Mouse (Mus musculus) liver, embryonic 12.5 days (tissue): ENCODE measurements at regions not wholly inside any gene's neighbourhood (a gene's known extent, or its start where the extent isn't known, plus 50 kb on each side); places are given as distances from the start of the nearest gene placed in this dataset.

Source experiments
- ATAC-seq: fragments of 200-750 bp; cut with Nextera tagmentation; 2 replicates; pipeline ENCODE4 v1.8.0; 2017; ENCODE audit warnings: moderate number of reproducible peaks, mild to moderate bottlenecking, moderate library complexity
- H3K27ac ChIP-seq: fragments of 300-500 bp; sonication (generic); 2 replicates; pipeline ENCODE4 v1.5.1; 2016; ENCODE audit warnings: mild to moderate bottlenecking
- H3K27me3 ChIP-seq: fragments of 300-500 bp; sonication (generic); replicated peaks from 2 replicates; pipeline ENCODE4 v1.6.1; 2016; ENCODE audit warnings: mild to moderate bottlenecking, moderate library complexity
- H3K36me3 ChIP-seq: fragments of 300-500 bp; sonication (generic); 2 replicates; pipeline ENCODE4 v1.6.1; 2016; ENCODE audit warnings: mild to moderate bottlenecking, moderate library complexity
- H3K4me1 ChIP-seq: fragments of 300-500 bp; sonication (generic); 2 replicates; pipeline ENCODE4 v1.6.1; 2016
- H3K4me2 ChIP-seq: fragments of 300-500 bp; sonication (generic); 2 replicates; pipeline ENCODE4 v1.6.1; 2016; ENCODE audit warnings: mild to moderate bottlenecking, moderate library complexity
- H3K4me3 ChIP-seq: fragments of 300-500 bp; sonication (generic); 2 replicates; pipeline ENCODE4 v1.5.1; 2016; ENCODE audit warnings: mild to moderate bottlenecking, moderate library complexity
- H3K9ac ChIP-seq: fragments of 300-500 bp; sonication (generic); 2 replicates; pipeline ENCODE4 v1.6.1; 2016; ENCODE audit warnings: mild to moderate bottlenecking, moderate library complexity
- H3K9me3 ChIP-seq: fragments of 300-500 bp; sonication (generic); replicated peaks from 2 replicates; pipeline ENCODE4 v1.6.1; 2016; ENCODE audit warnings: mild to moderate bottlenecking, moderate library complexity
- WGBS: fragments of 180-500 bp; shearing (Covaris S2); methylation state at CpG from one replicate; pipeline ENCODE4 v1.1.7; 2016; ENCODE audit not compliant: insufficient replicate concordance; 5-methylcytosine and 5-hydroxymethylcytosine counted together

DNA sequence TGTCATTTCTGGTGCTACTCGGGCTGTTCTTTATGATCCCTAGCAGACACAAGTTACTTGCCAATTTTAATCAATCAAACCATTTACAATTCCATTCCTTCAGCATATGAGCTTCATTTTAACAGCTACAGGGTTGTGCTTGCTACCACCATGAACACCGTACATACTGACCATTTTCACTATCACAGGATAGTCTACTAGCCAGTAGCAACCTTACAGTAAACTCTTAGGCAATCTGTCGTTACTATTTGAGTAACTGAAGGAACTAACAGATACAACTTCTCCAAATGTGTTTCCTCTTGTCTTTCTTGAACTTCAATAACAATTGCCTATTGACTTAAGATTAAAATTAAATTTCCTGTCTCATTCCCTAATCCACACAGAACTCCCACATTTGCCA, 67.9 kb upstream of the Nckap5 start:
- H3K27ac ChIP-seq, result no peak overlapping the region
- H3K36me3 ChIP-seq, result no peaks in the 10 kb centered on the region
- H3K4me1 ChIP-seq, result no peaks in the 10 kb centered on the region
- 48% methylated on average over 3 of the region's 3 CpGs for WGBS
- H3K4me3 ChIP-seq, result no peak overlapping the region
- H3K9ac ChIP-seq, result no peak overlapping the region
- no peak overlapping the region for H3K4me2 ChIP-seq
- H3K27me3 ChIP-seq, result no peaks in the 10 kb centered on the region
- H3K9me3 ChIP-seq, result no peaks in the 10 kb centered on the region
- ATAC-seq, result no peak

DNA sequence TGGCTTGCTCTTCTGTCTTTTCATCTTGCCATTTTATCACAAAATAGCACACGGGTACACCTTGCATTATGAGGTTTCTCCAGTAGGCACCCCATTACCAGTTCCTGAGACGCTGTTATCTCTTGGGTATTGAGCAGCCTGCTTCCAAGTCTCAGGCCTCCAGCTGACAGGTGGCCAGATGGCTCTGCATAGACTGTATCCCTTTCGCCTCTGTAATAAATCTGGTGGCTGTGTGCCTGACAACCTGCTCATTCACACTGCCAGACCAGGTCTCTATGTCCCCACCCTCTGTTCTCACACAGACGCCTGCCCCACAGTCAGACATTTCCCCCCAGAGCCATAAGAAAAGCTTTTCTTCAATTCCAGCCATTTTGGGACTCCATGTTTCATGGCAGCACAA, 66.3 kb upstream of the Nckap5 start:
- Histone ChIP-seq H3K9ac (no peak overlapping the region), H3K36me3 (no peaks in the 10 kb centered on the region), H3K4me1 (no peaks in the 10 kb centered on the region), H3K9me3 (no peaks in the 10 kb centered on the region), H3K27ac (no peak overlapping the region), H3K4me2 (no peak overlapping the region), H3K4me3 (no peak overlapping the region), H3K27me3 (no peaks in the 10 kb centered on the region)
- no peak for ATAC-seq
- 71% methylated on average over 4 of the region's 4 CpGs for WGBS

DNA sequence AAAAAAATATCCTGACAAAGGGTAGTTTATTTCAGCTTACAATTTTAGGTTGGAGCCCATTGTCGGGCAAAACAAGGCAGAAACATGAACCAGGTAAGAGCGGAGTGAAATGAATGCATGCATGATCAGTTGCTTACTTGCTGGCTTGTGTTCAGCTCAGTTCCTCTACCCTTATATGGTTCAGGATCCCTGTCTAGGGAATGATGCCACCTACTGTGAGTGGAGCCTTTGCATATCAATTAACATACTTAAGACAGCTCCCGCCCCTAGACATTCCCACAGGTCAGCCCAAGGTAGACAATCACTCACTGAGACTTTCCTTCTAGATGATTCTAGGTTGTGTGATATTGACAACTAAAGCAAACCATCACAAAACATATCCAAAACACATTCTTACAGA, 50.2 kb upstream of the Nckap5 start:
- no peak overlapping the region for H3K9ac ChIP-seq
- no peaks in the 10 kb centered on the region for H3K36me3 ChIP-seq
- no peak overlapping the region for H3K4me3 ChIP-seq
- no peaks in the 10 kb centered on the region for H3K27me3 ChIP-seq
- H3K4me2 ChIP-seq, result no peak overlapping the region
- no peaks in the 10 kb centered on the region for H3K4me1 ChIP-seq
- ATAC-seq, result no peak
- H3K27ac ChIP-seq, result no peak overlapping the region
- H3K9me3 ChIP-seq, result no peaks in the 10 kb centered on the region
- WGBS, result 80% methylated on average over 3 of the region's 3 CpGs
